Comparison of ENCODE assay signal across 14 mouse cellular contexts in the genomic region with DNA sequence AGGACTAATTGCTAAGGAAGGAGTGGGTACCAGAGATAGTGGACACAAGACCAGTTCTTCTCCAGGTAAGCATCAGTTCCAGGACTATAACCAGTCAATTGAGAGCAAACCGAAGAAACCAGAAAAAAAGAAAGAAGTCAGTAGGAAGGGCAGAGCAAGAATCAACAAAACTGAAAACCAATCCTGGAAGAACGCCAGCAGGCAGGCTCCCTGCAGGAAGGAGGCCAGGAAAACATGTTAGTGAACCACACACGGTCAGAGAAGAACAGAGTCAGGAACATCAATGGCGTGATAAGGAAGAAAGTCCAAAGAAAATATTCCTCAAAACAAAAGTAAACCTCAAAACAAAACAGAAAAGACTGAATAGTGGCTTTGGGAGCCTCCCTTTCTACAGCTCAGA. TPM values are rescaled to one million over a fixed set of nuclear protein-coding genes. Genes with fewer than 3 reads are reported as not detected.
DNase-seq lines count a peak whose midpoint lies in the region; ATAC-seq and TF ChIP-seq lines count a peak whose summit lies in the region.
"Had no signal": no experiment of that assay in that cellular context is flagged by ENCODE, and none has a peak within 500 bp of the region (broad histone marks: within the 10 kb centered on the region; RNA-seq: fewer than 3 reads in every experiment).

No protein-coding gene starts in this region.

- no peak for ATAC-seq in heart, embryonic 11.5 days (replicated peaks; ENCODE audit: insufficient number of reproducible peaks, low FRiP score, low TSS enrichment)
- no peak for ATAC-seq in liver, embryonic 12.5 days
- ATAC-seq: forebrain, embryonic 13.5 days; intestine, embryonic 15.5 days had no signal

- H3K4me2 ChIP-seq in heart, embryonic 11.5 days, result no peak overlapping the region
- no peak overlapping the region for H3K4me2 ChIP-seq in liver, embryonic 12.5 days
- H3K4me2 ChIP-seq: forebrain, embryonic 13.5 days; intestine, embryonic 15.5 days; liver, embryonic 15.5 days had no signal

- H3K4me3 ChIP-seq in heart, adult 2 months, result no peak overlapping the region
- no peak overlapping the region for H3K4me3 ChIP-seq in heart, embryonic 11.5 days (ENCODE audit: low read depth, low read length)
- H3K4me3 ChIP-seq in liver, adult 2 months (ENCODE audit: insufficient read depth, low read depth, low read length), result no peak overlapping the region
- H3K4me3 ChIP-seq in liver, embryonic 12.5 days, result no peak overlapping the region
- H3K4me3 ChIP-seq in layer of hippocampus, adult 2 months, result no peak overlapping the region
- H3K4me3 ChIP-seq: forebrain, embryonic 13.5 days; intestine, embryonic 15.5 days; liver, embryonic 15.5 days had no signal

- H3K9me3 ChIP-seq in heart, embryonic 11.5 days (replicated peaks; ENCODE audit: control insufficient read depth, low read length), result no peaks in the 10 kb centered on the region
- no peaks in the 10 kb centered on the region for H3K9me3 ChIP-seq in liver, embryonic 12.5 days (replicated peaks)
- H3K9me3 ChIP-seq: forebrain, embryonic 13.5 days; intestine, embryonic 15.5 days; liver, embryonic 15.5 days had no signal

- TF ChIP-seq EP300 in heart, adult 2 months (IDR thresholded peaks at IDR 0.05; ENCODE audit: insufficient read depth, low read depth, low read length), result no peak

- H3K79me2 ChIP-seq in heart, adult 2 months (replicated peaks; ENCODE audit: control insufficient read depth, insufficient read depth, low read length), result no peaks in the 10 kb centered on the region
- H3K79me2 ChIP-seq in liver, adult 2 months (ENCODE audit: control insufficient read depth, insufficient read depth, low read length), result no peaks in the 10 kb centered on the region

- H3K36me3 ChIP-seq in heart, adult 2 months (ENCODE audit: control insufficient read depth, insufficient read depth, low read length), result no peaks in the 10 kb centered on the region
- H3K36me3 ChIP-seq in heart, embryonic 11.5 days (ENCODE audit: control insufficient read depth, insufficient read depth, low read length), result no peaks in the 10 kb centered on the region; the same call in 1 of the 2 replicates
- no peaks in the 10 kb centered on the region for H3K36me3 ChIP-seq in liver, adult 2 months (ENCODE audit: control insufficient read depth, insufficient read depth, low read length)
- H3K36me3 ChIP-seq in liver, embryonic 12.5 days, result no peaks in the 10 kb centered on the region
- H3K36me3 ChIP-seq: intestine, embryonic 15.5 days; liver, embryonic 15.5 days had no signal

- no peak overlapping the region for H3K9ac ChIP-seq in heart, adult 2 months (ENCODE audit: low read depth, low read length)
- no peak overlapping the region for H3K9ac ChIP-seq in heart, embryonic 11.5 days (ENCODE audit: low read depth, low read length)
- no peak overlapping the region for H3K9ac ChIP-seq in liver, adult 2 months (ENCODE audit: low read depth, low read length)
- H3K9ac ChIP-seq in liver, embryonic 12.5 days, result no peak overlapping the region
- H3K9ac ChIP-seq: forebrain, embryonic 13.5 days; intestine, embryonic 15.5 days; liver, embryonic 15.5 days had no signal

- no peak overlapping the region for H3K27ac ChIP-seq in heart, adult 2 months
- no peak overlapping the region for H3K27ac ChIP-seq in heart, embryonic 11.5 days (ENCODE audit: low read depth, low read length)
- H3K27ac ChIP-seq in liver, adult 2 months (replicated peaks; ENCODE audit: insufficient read depth, low read depth, low read length), result no peak overlapping the region
- no peak overlapping the region for H3K27ac ChIP-seq in liver, embryonic 12.5 days
- no peak overlapping the region for H3K27ac ChIP-seq in layer of hippocampus, adult 2 months
- H3K27ac ChIP-seq: forebrain, embryonic 13.5 days; intestine, embryonic 15.5 days; liver, embryonic 15.5 days had no signal

- DNase-seq in heart, adult 2 months, result no peak
- peak; percentile 80 for DNase-seq in liver, adult 2 months (ENCODE audit: extremely low read depth, low read depth, low spot score)
- peak; percentile 69 for DNase-seq in adipocyte (ENCODE audit: low spot score)
- DNase-seq in lung, postnatal 10 days, result peak; percentile 65
- DNase-seq in layer of hippocampus, adult 2 months (ENCODE audit: low spot score in 2 of 2), result no peak
- DNase-seq: gastrocnemius, postnatal 14 days; left cerebral cortex, postnatal 4 days had no signal

- TF ChIP-seq CTCF in heart, adult 2 months (IDR thresholded peaks at IDR 0.05), result no peak
- TF ChIP-seq CTCF in liver, adult 2 months (IDR thresholded peaks at IDR 0.05; ENCODE audit: low read depth, low read length), result no peak
- no peak for TF ChIP-seq CTCF in layer of hippocampus, adult 2 months (conservative IDR thresholded peaks at IDR 0.05)

- peaks cover 2% of the 10 kb centered on the region for H3K4me1 ChIP-seq in heart, adult 2 months (ENCODE audit: control insufficient read depth, insufficient read depth, low read length)
- H3K4me1 ChIP-seq in heart, embryonic 11.5 days (ENCODE audit: control insufficient read depth, insufficient read depth, low read length), result no peaks in the 10 kb centered on the region
- peaks cover 4% of the 10 kb centered on the region for H3K4me1 ChIP-seq in liver, adult 2 months (ENCODE audit: control insufficient read depth, insufficient read depth, low read length)
- peaks cover 5% of the 10 kb centered on the region for H3K4me1 ChIP-seq in liver, embryonic 12.5 days
- H3K4me1 ChIP-seq: forebrain, embryonic 13.5 days; intestine, embryonic 15.5 days; liver, embryonic 15.5 days had no signal

- H3K27me3 ChIP-seq in heart, adult 2 months (ENCODE audit: control insufficient read depth, insufficient read depth, low read length), result no peaks in the 10 kb centered on the region
- H3K27me3 ChIP-seq in heart, embryonic 11.5 days (ENCODE audit: control insufficient read depth, insufficient read depth, low read length), result no peaks in the 10 kb centered on the region
- H3K27me3 ChIP-seq in liver, adult 2 months (ENCODE audit: control insufficient read depth, insufficient read depth, low read length), result no peaks in the 10 kb centered on the region
- no peaks in the 10 kb centered on the region for H3K27me3 ChIP-seq in liver, embryonic 12.5 days (replicated peaks)
- H3K27me3 ChIP-seq: forebrain, embryonic 13.5 days; intestine, embryonic 15.5 days; liver, embryonic 15.5 days had no signal

- 23% methylated on average over 4 of the region's 4 CpGs for WGBS in heart, adult 2 months
- WGBS in heart, embryonic 11.5 days (ENCODE audit: insufficient replicate concordance), result 65% methylated on average over 4 of the region's 4 CpGs
- WGBS in liver, adult 2 months, result 7% methylated on average over 4 of the region's 4 CpGs
- 70% methylated on average over 4 of the region's 4 CpGs for WGBS in liver, embryonic 12.5 days (ENCODE audit: insufficient replicate concordance)

- intact Hi-C loops in heart, adult 2 months (cut with DNase I), result no loop called here

- TF ChIP-seq POLR2A in heart, adult 2 months (IDR thresholded peaks at IDR 0.05; ENCODE audit: insufficient read depth, low read depth, low read length), result 0 out of 2 replicates have a peak, but pooled peaks have one; percentile 17
- no peak for TF ChIP-seq POLR2A in liver, adult 2 months (IDR thresholded peaks at IDR 0.05; ENCODE audit: extremely low read depth, insufficient read depth, low read length)

RNA-seq across cellular contexts. Expression of gene Csnk1d, which starts 10.8 kb away (rescaled TPM):
- 10 to 100 TPM; 48.7 to 55.9 TPM for total RNA-seq in heart, adult 2 months (2021)
- polyA plus RNA-seq in heart, adult 2 months (2012; rRNA removed), result 33.9 and 45.6 TPM in 2 replicates
- polyA plus RNA-seq in heart, embryonic 11.5 days (2014; fragmentation: Nextera tagmentation; extraction: Ambion mirVana), result 47.9 and 58.5 TPM in 2 replicates
- total RNA-seq in liver, adult 2 months (2014; rRNA removed), result 28.3 and 31.8 TPM in 2 replicates
- polyA plus RNA-seq in liver, adult 2 months (2012; rRNA removed), result 34.2 and 36.4 TPM in 2 replicates
- polyA plus RNA-seq in liver, embryonic 12.5 days (2016; fragmentation: Nextera tagmentation; extraction: Ambion mirVana), result 58.4 and 61.1 TPM in 2 replicates
- total RNA-seq in layer of hippocampus, adult 2 months (2021), result 100 to 1,000 TPM; 133 to 136 TPM

RNA-seq across cellular contexts. Expression of gene Cd7, which starts 37.3 kb away (rescaled TPM):
- total RNA-seq in heart, adult 2 months (2021), result under 1 TPM; 0.23 to 0.26 TPM
- 1.3 and 1.9 TPM in 2 replicates for polyA plus RNA-seq in heart, adult 2 months (2012; rRNA removed)
- 0.31 TPM in 1 of 2 replicates, not detected in the other for polyA plus RNA-seq in heart, embryonic 11.5 days (2014; fragmentation: Nextera tagmentation; extraction: Ambion mirVana)
- 0.20 and 0.55 TPM in 2 replicates for total RNA-seq in liver, adult 2 months (2014; rRNA removed)
- 1.5 and 3.4 TPM in 2 replicates for polyA plus RNA-seq in liver, adult 2 months (2012; rRNA removed)
- polyA plus RNA-seq in liver, embryonic 12.5 days (2016; fragmentation: Nextera tagmentation; extraction: Ambion mirVana), result 0.33 and 0.54 TPM in 2 replicates
- not detected for total RNA-seq in layer of hippocampus, adult 2 months (2021)
- total RNA-seq: gastrocnemius, postnatal 14 days; layer of hippocampus, postnatal 10 days; left cerebral cortex, postnatal 4 days had no signal
- polyA plus RNA-seq: embryonic facial prominence, embryonic 11.5 days; forebrain, embryonic 13.5 days had no signal

RNA-seq across cellular contexts. Expression of gene Slc16a3, which starts 53.7 kb away (rescaled TPM):
- 1 to 10 TPM; 1.2 to 1.3 TPM for total RNA-seq in heart, adult 2 months (2021)
- polyA plus RNA-seq in heart, adult 2 months (2012; rRNA removed), result 4.0 and 4.2 TPM in 2 replicates
- polyA plus RNA-seq in heart, embryonic 11.5 days (2014; fragmentation: Nextera tagmentation; extraction: Ambion mirVana), result 176 and 189 TPM in 2 replicates
- total RNA-seq in liver, adult 2 months (2014; rRNA removed), result 0.28 and 0.47 TPM in 2 replicates
- polyA plus RNA-seq in liver, adult 2 months (2012; rRNA removed), result 0.51 and 0.52 TPM in 2 replicates
- polyA plus RNA-seq in liver, embryonic 12.5 days (2016; fragmentation: Nextera tagmentation; extraction: Ambion mirVana), result 166 and 170 TPM in 2 replicates
- 1 to 10 TPM; 1.6 to 1.9 TPM for total RNA-seq in layer of hippocampus, adult 2 months (2021)

Comparison
In these comparisons a context has a peak if more than half of its experiments do, and no peak if none do; other contexts are left out.
1. RNA of gene Slc16a3, which starts 53.7 kb away (polyA plus RNA-seq): 176 to 189 TPM in heart, embryonic 11.5 days and 166 to 170 TPM in liver, embryonic 12.5 days; 4.0 to 4.2 TPM in heart, adult 2 months and 0.51 to 0.52 TPM in liver, adult 2 months; every median in the first group is over 10 times any median in the second.
2. DNase-seq: peak in liver, adult 2 months (single experiment), adipocyte (single experiment) and lung, postnatal 10 days (single experiment); none in heart, adult 2 months (0 of 2) and layer of hippocampus, adult 2 months (0 of 2).